Mouse (Mus musculus): ENCODE results near the gene Krtcap2. TPM values are rescaled to one million over a fixed set of nuclear protein-coding genes. Genes with fewer than 3 reads are reported as not detected.

Gene Krtcap2
- polyA plus RNA-seq, 1 experiment from 2014 or later, result 262 TPM

- no peak overlapping the region for H3K9ac ChIP-seq
- peaks cover 44% of the 10 kb centered on the region for H3K27me3 ChIP-seq (replicated peaks)
- no peak for ATAC-seq (ENCODE audit: insufficient number of reproducible peaks, low FRiP score)
- H3K4me2 ChIP-seq, result no peak overlapping the region
- H3K36me3 ChIP-seq, result 0 out of 2 replicates have a peak, but pooled peaks cover 6% of the 10 kb centered on the region
- H3K4me1 ChIP-seq (replicated peaks), result peaks cover 24% of the 10 kb centered on the region
- H3K9me3 ChIP-seq (replicated peaks), result no peaks in the 10 kb centered on the region
- H3K4me3 ChIP-seq, result no peak overlapping the region
- H3K27ac ChIP-seq (ENCODE audit: poor library complexity, severe bottlenecking), result no peak overlapping the region
- 62% methylated on average over 4 of the region's 4 CpGs for WGBS
Observed at GRCm38 (mm10) chr3:89225918-89226317, 19.8 kb upstream of the Krtcap2 start.

GRCm38 (mm10) chr3:89226361-89226760 lies 19.4 kb upstream of the Krtcap2 start:
- Histone ChIP-seq H3K9ac (peak overlapping the region; percentile 62; the same call in 1 of the 2 replicates), H3K4me1 (replicated peaks) (peaks cover 24% of the 10 kb centered on the region), H3K36me3 (0 out of 2 replicates have a peak, but pooled peaks cover 6% of the 10 kb centered on the region), H3K4me3 (peak overlapping the region; percentile 54; the same call in 1 of the 2 replicates), H3K4me2 (peak overlapping the region; percentile 85; the same call in 1 of the 2 replicates), H3K9me3 (replicated peaks) (no peaks in the 10 kb centered on the region), H3K27ac (ENCODE audit: poor library complexity, severe bottlenecking) (no peak overlapping the region), H3K27me3 (replicated peaks) (peaks cover 48% of the 10 kb centered on the region)
- 48% methylated on average over 11 of the region's 11 CpGs for WGBS
- no peak for ATAC-seq (ENCODE audit: insufficient number of reproducible peaks, low FRiP score)

GRCm38 (mm10) chr3:89226900-89227299 lies 18.9 kb upstream of the Krtcap2 start, which contains the start of gene Mtx1:
TSS of gene Mtx1 (minus strand) at chr3:89227088.
- H3K27ac ChIP-seq (ENCODE audit: poor library complexity, severe bottlenecking), result no peak within 1 kb of the TSS
- peak within 1 kb of the TSS; percentile 62 for H3K9ac ChIP-seq
- no peak for ATAC-seq (ENCODE audit: insufficient number of reproducible peaks, low FRiP score)
- peak within 1 kb of the TSS; percentile 54 for H3K4me3 ChIP-seq
- 4% methylated on average over 21 of the region's 21 CpGs for WGBS
- H3K4me2 ChIP-seq, result peak within 1 kb of the TSS; percentile 85
- 0 out of 2 replicates have a peak, but pooled peaks cover 6% of the 10 kb centered on the region for H3K36me3 ChIP-seq
- peaks cover 24% of the 10 kb centered on the region for H3K4me1 ChIP-seq (replicated peaks)
- no peaks in the 10 kb centered on the region for H3K9me3 ChIP-seq (replicated peaks)
- peaks cover 54% of the 10 kb centered on the region for H3K27me3 ChIP-seq (replicated peaks)

- Histone ChIP-seq H3K36me3 (0 out of 2 replicates have a peak, but pooled peaks cover 6% of the 10 kb centered on the region), H3K4me3 (peak overlapping the region; percentile 54), H3K27ac (ENCODE audit: poor library complexity, severe bottlenecking) (no peak overlapping the region), H3K9me3 (replicated peaks) (no peaks in the 10 kb centered on the region), H3K4me1 (replicated peaks) (peaks cover 24% of the 10 kb centered on the region), H3K9ac (peak overlapping the region; percentile 62), H3K27me3 (replicated peaks) (peaks cover 59% of the 10 kb centered on the region), H3K4me2 (peak overlapping the region; percentile 85)
- WGBS, result 3% methylated on average over 41 of the region's 41 CpGs
- ATAC-seq (ENCODE audit: insufficient number of reproducible peaks, low FRiP score), result peak; percentile 71
Observed at GRCm38 (mm10) chr3:89227307-89228179, 18.2 kb upstream of the Krtcap2 start.

GRCm38 (mm10) chr3:89228180-89228549 lies 17.6 kb upstream of the Krtcap2 start:
- no peaks in the 10 kb centered on the region for H3K36me3 ChIP-seq
- H3K9ac ChIP-seq, result peak overlapping the region; percentile 53
- ATAC-seq (ENCODE audit: insufficient number of reproducible peaks, low FRiP score), result peak; percentile 64
- under 1% methylated on average over 20 of the region's 20 CpGs for WGBS
- peak overlapping the region; percentile 85 for H3K4me2 ChIP-seq
- H3K4me3 ChIP-seq, result peak overlapping the region; percentile 54
- H3K27ac ChIP-seq (ENCODE audit: poor library complexity, severe bottlenecking), result no peak overlapping the region
- no peaks in the 10 kb centered on the region for H3K9me3 ChIP-seq (replicated peaks)
- peaks cover 27% of the 10 kb centered on the region for H3K4me1 ChIP-seq (replicated peaks)
- H3K27me3 ChIP-seq (replicated peaks), result peaks cover 59% of the 10 kb centered on the region

- H3K4me1 ChIP-seq (replicated peaks), result peaks cover 34% of the 10 kb centered on the region
- ATAC-seq (ENCODE audit: insufficient number of reproducible peaks, low FRiP score), result no peak
- H3K4me3 ChIP-seq, result peak within 1 kb of the TSS; percentile 54
- H3K27me3 ChIP-seq (replicated peaks), result peaks cover 59% of the 10 kb centered on the region
- H3K9me3 ChIP-seq (replicated peaks), result no peaks in the 10 kb centered on the region
- H3K27ac ChIP-seq (ENCODE audit: poor library complexity, severe bottlenecking), result no peak within 1 kb of the TSS
- no peaks in the 10 kb centered on the region for H3K36me3 ChIP-seq
- peak within 1 kb of the TSS; percentile 85 for H3K4me2 ChIP-seq
- H3K9ac ChIP-seq, result peak within 1 kb of the TSS; percentile 53
- 31% methylated on average over 10 of the region's 10 CpGs for WGBS
Observed at GRCm38 (mm10) chr3:89228836-89229235, 16.9 kb upstream of the Krtcap2 start, which contains the start of gene Muc1. TSS of gene Muc1 (plus strand) at chr3:89229057.

- Histone ChIP-seq H3K9ac (no peak overlapping the region), H3K4me2 (no peak overlapping the region), H3K4me3 (no peak overlapping the region), H3K9me3 (replicated peaks) (no peaks in the 10 kb centered on the region), H3K4me1 (replicated peaks) (peaks cover 35% of the 10 kb centered on the region), H3K27me3 (replicated peaks) (peaks cover 59% of the 10 kb centered on the region), H3K27ac (ENCODE audit: poor library complexity, severe bottlenecking) (no peak overlapping the region), H3K36me3 (no peaks in the 10 kb centered on the region)
- ATAC-seq (ENCODE audit: insufficient number of reproducible peaks, low FRiP score), result no peak
- 65% methylated on average over 4 of the region's 4 CpGs for WGBS
Observed at GRCm38 (mm10) chr3:89229276-89229675, 16.5 kb upstream of the Krtcap2 start.

- ATAC-seq (ENCODE audit: insufficient number of reproducible peaks, low FRiP score), result no peak
- 64% methylated on average over 2 of the region's 2 CpGs for WGBS
Observed at GRCm38 (mm10) chr3:89230561-89230960, 15.2 kb upstream of the Krtcap2 start.

GRCm38 (mm10) chr3:89231345-89231744 lies 14.4 kb upstream of the Krtcap2 start:
- H3K9me3 ChIP-seq (replicated peaks), result no peaks in the 10 kb centered on the region
- 44% methylated on average over 7 of the region's 7 CpGs for WGBS
- H3K4me1 ChIP-seq (replicated peaks), result peaks cover 29% of the 10 kb centered on the region
- H3K9ac ChIP-seq, result no peak overlapping the region
- no peak overlapping the region for H3K4me3 ChIP-seq
- peaks cover 51% of the 10 kb centered on the region for H3K27me3 ChIP-seq (replicated peaks)
- H3K36me3 ChIP-seq, result no peaks in the 10 kb centered on the region
- ATAC-seq (ENCODE audit: insufficient number of reproducible peaks, low FRiP score), result no peak
- H3K4me2 ChIP-seq, result no peak overlapping the region
- no peak overlapping the region for H3K27ac ChIP-seq (ENCODE audit: poor library complexity, severe bottlenecking)

More at GRCm38 (mm10) chr3:89230561-89230960, 15.2 kb upstream of the Krtcap2 start:
- Histone ChIP-seq H3K27me3 (replicated peaks) (peaks cover 54% of the 10 kb centered on the region), H3K9ac (no peak overlapping the region), H3K9me3 (replicated peaks) (no peaks in the 10 kb centered on the region), H3K27ac (ENCODE audit: poor library complexity, severe bottlenecking) (no peak overlapping the region), H3K36me3 (no peaks in the 10 kb centered on the region), H3K4me2 (no peak overlapping the region), H3K4me1 (replicated peaks) (peaks cover 33% of the 10 kb centered on the region), H3K4me3 (no peak overlapping the region)

- ATAC-seq (ENCODE audit: insufficient number of reproducible peaks, low FRiP score), result no peak
- H3K9me3 ChIP-seq (replicated peaks), result no peaks in the 10 kb centered on the region
- no peaks in the 10 kb centered on the region for H3K36me3 ChIP-seq
- H3K4me1 ChIP-seq (replicated peaks), result peaks cover 25% of the 10 kb centered on the region
- peaks cover 49% of the 10 kb centered on the region for H3K27me3 ChIP-seq (replicated peaks)
- WGBS, result 61% methylated on average over 16 of the region's 16 CpGs
- no peak overlapping the region for H3K4me3 ChIP-seq
- H3K9ac ChIP-seq, result no peak overlapping the region
- no peak overlapping the region for H3K27ac ChIP-seq (ENCODE audit: poor library complexity, severe bottlenecking)
- no peak overlapping the region for H3K4me2 ChIP-seq
Observed at GRCm38 (mm10) chr3:89231772-89232275, 13.9 kb upstream of the Krtcap2 start.

GRCm38 (mm10) chr3:89232614-89233013 lies 13.2 kb upstream of the Krtcap2 start:
- Histone ChIP-seq H3K4me2 (no peak overlapping the region), H3K27me3 (replicated peaks) (peaks cover 50% of the 10 kb centered on the region), H3K36me3 (no peaks in the 10 kb centered on the region), H3K9ac (no peak overlapping the region), H3K27ac (ENCODE audit: poor library complexity, severe bottlenecking) (no peak overlapping the region), H3K4me3 (no peak overlapping the region), H3K9me3 (replicated peaks) (no peaks in the 10 kb centered on the region), H3K4me1 (replicated peaks) (peaks cover 20% of the 10 kb centered on the region)
- 74% methylated on average over 6 of the region's 6 CpGs for WGBS
- ATAC-seq (ENCODE audit: insufficient number of reproducible peaks, low FRiP score), result no peak

All from heart, embryonic 12.5 days (tissue).